22 mouse cellular contexts compared by ENCODE assay signal in the genomic region with DNA sequence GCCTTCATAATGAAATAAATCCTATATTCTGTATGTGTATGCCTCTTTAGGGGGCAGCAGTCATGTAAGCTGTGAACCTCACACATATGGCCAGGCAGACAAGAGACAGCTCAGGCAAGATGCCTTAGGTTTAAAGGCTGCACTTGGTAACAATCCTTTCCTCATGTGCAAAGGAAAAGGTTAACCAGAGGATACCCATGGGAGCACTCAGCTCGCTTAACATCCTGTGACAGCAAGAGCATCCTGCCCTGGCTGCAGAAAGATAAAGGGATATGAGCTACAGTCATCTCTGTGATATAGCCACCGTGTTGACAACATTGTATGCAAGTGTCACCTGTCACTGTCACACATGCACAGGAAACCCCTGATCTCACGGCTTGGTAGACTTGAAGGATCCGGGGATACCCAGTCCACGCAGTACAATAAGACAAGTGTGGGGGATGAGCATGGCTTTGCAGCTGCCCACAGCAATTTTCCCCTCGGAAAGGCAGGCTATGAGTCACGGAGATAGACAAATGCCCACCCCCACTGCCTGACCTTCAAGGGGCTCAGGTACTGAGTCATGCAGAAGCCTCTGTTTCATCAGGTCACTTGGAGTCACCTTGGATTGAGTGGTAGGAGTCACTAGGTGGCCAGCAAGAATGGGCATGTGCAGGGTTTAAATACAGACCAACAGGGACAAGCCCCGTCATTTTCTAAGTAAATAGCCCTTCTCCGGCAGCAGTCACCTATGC. TPM values are rescaled to one million over a fixed set of nuclear protein-coding genes. Genes with fewer than 3 reads are reported as not detected.
A peak's percentile ranks its signal among the peaks of the same experiment; 100 is the strongest.
DNase-seq lines count a peak whose midpoint lies in the region; ATAC-seq and TF ChIP-seq lines count a peak whose summit lies in the region.
"Had no signal": no experiment of that assay in that cellular context is flagged by ENCODE, and none has a peak within 500 bp of the region (broad histone marks: within the 10 kb centered on the region; RNA-seq: fewer than 3 reads in every experiment).

No protein-coding gene starts in this region.

- H3K36me3 ChIP-seq in heart, embryonic 12.5 days = no peaks in the 10 kb centered on the region
- H3K36me3 ChIP-seq in myocyte (ENCODE audit: control insufficient read depth, insufficient read depth) = no peaks in the 10 kb centered on the region
- no peaks in the 10 kb centered on the region for H3K36me3 ChIP-seq in stomach, postnatal 0 days (ENCODE audit: control insufficient read depth, insufficient read depth, low read length)
- no peaks in the 10 kb centered on the region for H3K36me3 ChIP-seq in forebrain, embryonic 10.5 days (replicated peaks)
- H3K36me3 ChIP-seq: hindbrain, embryonic 10.5 days had no signal

- no peak for TF ChIP-seq POLR2A in myocyte (IDR thresholded peaks at IDR 0.05; ENCODE audit: insufficient read length, low read depth)

- 42% methylated on average over 9 of the region's 9 CpGs for WGBS in heart, embryonic 12.5 days
- WGBS in stomach, postnatal 0 days = 52% methylated on average over 9 of the region's 9 CpGs
- 84% methylated on average over 9 of the region's 9 CpGs for WGBS in forebrain, embryonic 10.5 days

- TF ChIP-seq EP300 in stomach, postnatal 0 days (optimal IDR thresholded peaks at IDR 0.05) = no peak

- 0 out of 2 replicates have a peak, but pooled peaks cover under 1% of the 10 kb centered on the region for H3K27me3 ChIP-seq in heart, embryonic 12.5 days (replicated peaks)
- H3K27me3 ChIP-seq in myocyte (ENCODE audit: control insufficient read depth, insufficient read depth, insufficient read length) = no peaks in the 10 kb centered on the region
- H3K27me3 ChIP-seq in stomach, postnatal 0 days (ENCODE audit: control insufficient read depth, insufficient read depth, low read length) = no peaks in the 10 kb centered on the region
- no peaks in the 10 kb centered on the region for H3K27me3 ChIP-seq in forebrain, embryonic 10.5 days (ENCODE audit: poor library complexity, severe bottlenecking)
- H3K27me3 ChIP-seq: Patski had no signal

- no peak overlapping the region for H3K4me3 ChIP-seq in heart, embryonic 12.5 days
- H3K4me3 ChIP-seq in myocyte = no peak overlapping the region
- H3K4me3 ChIP-seq in stomach, postnatal 0 days (ENCODE audit: low read depth, low read length) = no peak overlapping the region
- no peak overlapping the region for H3K4me3 ChIP-seq in forebrain, embryonic 10.5 days
- H3K4me3 ChIP-seq: hindbrain, embryonic 10.5 days; left cerebral cortex, adult 2 months had no signal

- no peaks in the 10 kb centered on the region for H3K79me2 ChIP-seq in myocyte (ENCODE audit: control insufficient read depth, insufficient read depth)

- ATAC-seq in heart, embryonic 12.5 days (ENCODE audit: insufficient number of reproducible peaks, low FRiP score) = no peak
- peak; percentile 24 for ATAC-seq in CD4-positive, CD25-positive, alpha-beta regulatory T cell, adult 4 months
- no peak for ATAC-seq in stomach, postnatal 0 days (ENCODE audit: low FRiP score, low TSS enrichment)
- ATAC-seq: forebrain, postnatal 0 days; midbrain, embryonic 16.5 days; Patski had no signal

- no peak overlapping the region for H3ac ChIP-seq in myocyte (ENCODE audit: control insufficient read depth, insufficient read length)

- no peak overlapping the region for H3K27ac ChIP-seq in heart, embryonic 12.5 days (ENCODE audit: poor library complexity, severe bottlenecking)
- no peak overlapping the region for H3K27ac ChIP-seq in stomach, postnatal 0 days (replicated peaks)
- H3K27ac ChIP-seq in forebrain, embryonic 10.5 days = no peak overlapping the region
- H3K27ac ChIP-seq: hindbrain, embryonic 10.5 days; left cerebral cortex, adult 2 months had no signal

- DNase-seq in heart, adult 11 months = peak; percentile 86
- peak; percentile 43 for DNase-seq in adrenal gland, postnatal 25 days
- no peak for DNase-seq in stomach, postnatal 0 days (ENCODE audit: low spot score)
- DNase-seq in forebrain, embryonic 10.5 days (ENCODE audit: extremely low spot score, low spot score) = no peak
- DNase-seq in gastrocnemius, postnatal 10 days = no peak
- DNase-seq: cerebellum, adult 11 months; cerebellum, postnatal 10 days; embryo, embryonic 11 days; forebrain, postnatal 0 days; kidney, adult 18-20 months; kidney, postnatal 14 days; lung, adult 18-20 months; thymus, adult 18-20 months; thymus, postnatal 4 days had no signal

- H3K9ac ChIP-seq in heart, embryonic 12.5 days = no peak overlapping the region
- no peak overlapping the region for H3K9ac ChIP-seq in stomach, postnatal 0 days (ENCODE audit: low read length)
- H3K9ac ChIP-seq: forebrain, postnatal 0 days had no signal

- no peak for TF ChIP-seq CTCF in stomach, postnatal 0 days (IDR thresholded peaks at IDR 0.05; ENCODE audit: low read depth)

- H3K4me1 ChIP-seq in heart, embryonic 12.5 days (replicated peaks) = peaks cover 12% of the 10 kb centered on the region
- no peaks in the 10 kb centered on the region for H3K4me1 ChIP-seq in stomach, postnatal 0 days (replicated peaks; ENCODE audit: control insufficient read depth, insufficient read depth)
- 0 out of 2 replicates have a peak, but pooled peaks cover 2% of the 10 kb centered on the region for H3K4me1 ChIP-seq in forebrain, embryonic 10.5 days
- H3K4me1 ChIP-seq: hindbrain, embryonic 10.5 days had no signal

- H3K4me2 ChIP-seq in heart, embryonic 12.5 days = no peak overlapping the region
- H3K4me2 ChIP-seq in myocyte (ENCODE audit: low read depth) = peak overlapping the region; percentile 14
- H3K4me2 ChIP-seq in stomach, postnatal 0 days (replicated peaks; ENCODE audit: low read depth) = no peak overlapping the region
- H3K4me2 ChIP-seq: liver, embryonic 11.5 days had no signal

- H3K9me3 ChIP-seq in heart, embryonic 12.5 days (replicated peaks) = no peaks in the 10 kb centered on the region
- H3K9me3 ChIP-seq in stomach, postnatal 0 days (ENCODE audit: control insufficient read depth, low read length) = no peaks in the 10 kb centered on the region
- no peaks in the 10 kb centered on the region for H3K9me3 ChIP-seq in forebrain, embryonic 10.5 days
- H3K9me3 ChIP-seq: hindbrain, embryonic 10.5 days had no signal

TF ChIP-seq in myocyte, 11 proteins besides CTCF, POLR2A, EP300 and RAD21:
- TF ChIP-seq MYOD1 (IDR thresholded peaks at IDR 0.05; ENCODE audit: control insufficient read depth in 1 of 3, insufficient read length in 2 of 3, low read depth in 2 of 3) (peak in 2 of 3 experiments; percentile 55 to 67), MYOG (IDR thresholded peaks at IDR 0.05; ENCODE audit: control insufficient read depth in 1 of 3, insufficient read depth in 1 of 3, insufficient read length in 2 of 3, low read depth in 2 of 3) (peak in 1 of 3 experiments; percentile 28), SRF (IDR thresholded peaks at IDR 0.05; ENCODE audit: control insufficient read depth, insufficient read length, low read depth) (no peak)

RNA-seq across cellular contexts. Expression of gene Gch1, which starts 19.4 kb away (rescaled TPM):
- 6.8 TPM in 2 replicates for polyA plus RNA-seq in heart, embryonic 12.5 days (2016; fragmentation: Nextera tagmentation; extraction: Ambion mirVana)
- polyA plus RNA-seq in CD4-positive, CD25-positive, alpha-beta regulatory T cell, adult 4 months (2017; shearing (Covaris generic)) = 1 to 10 TPM; 1.5 to 2.2 TPM
- 66.2 and 71.6 TPM in 2 replicates for total RNA-seq in adrenal gland, postnatal 25 days (2021)
- polyA plus RNA-seq in myocyte (2012; fragmentation: generic; extraction: Trizol) = 15.0 TPM
- 12.0 and 12.4 TPM in 2 replicates for polyA plus RNA-seq in stomach, postnatal 0 days (2015; fragmentation: Nextera tagmentation; extraction: Ambion mirVana)
- polyA plus RNA-seq in forebrain, embryonic 10.5 days (2016; fragmentation: Nextera tagmentation; extraction: Ambion mirVana) = 0.73 and 0.74 TPM in 2 replicates
- total RNA-seq in gastrocnemius, postnatal 10 days (2021) = 1 to 10 TPM; 1.6 to 1.9 TPM

Comparison
In these comparisons a context has a peak if more than half of its experiments do, and no peak if none do; other contexts are left out.
1. DNase-seq: peak in heart, adult 11 months (single experiment) and adrenal gland, postnatal 25 days (single experiment); none in stomach, postnatal 0 days (single experiment), forebrain, embryonic 10.5 days (single experiment) and gastrocnemius, postnatal 10 days (single experiment).